Mouse (Mus musculus) CH12.LX (cell line): Measurements from ENCODE around the gene Rnf44. TPM values are rescaled to one million over a fixed set of nuclear protein-coding genes. Genes with fewer than 3 reads are reported as not detected.

Experiments used
- DNase-seq: peaks from one replicate; pipeline ENCODE4 v3.0.0-alpha.2; 2013; ENCODE audit errors: extremely low read depth
- H3K27ac ChIP-seq: 2 replicates; pipeline ENCODE4 v1.5.1; 2012; ENCODE audit warnings: low read depth, mild to moderate bottlenecking, control low read depth, moderate library complexity; ENCODE audit not compliant: insufficient read depth
- H3K27me3 ChIP-seq: replicated peaks from 2 replicates; pipeline ENCODE3; 2012; ENCODE audit warnings: inconsistent platforms
- H3K36me3 ChIP-seq, 2 experiments: replicated peaks in 1 of 2; 2 replicates each; pipeline versions ENCODE3 to v1.6.1; 2012; ENCODE audit warnings: inconsistent platforms in 1 of 2, low read length in 1 of 2, mild to moderate bottlenecking in 1 of 2, mixed read lengths in 1 of 2, moderate library complexity in 1 of 2; ENCODE audit not compliant: control insufficient read depth in 1 of 2, insufficient read depth in 1 of 2
- H3K4me1 ChIP-seq, 2 experiments: 2 replicates each; pipeline ENCODE4 v1.6.1; 2012; ENCODE audit warnings: inconsistent platforms in 1 of 2, moderate library complexity in 1 of 2; ENCODE audit not compliant: insufficient read depth in 2 of 2, control insufficient read depth in 1 of 2
- H3K4me2 ChIP-seq: 2 replicates; pipeline ENCODE4 v1.6.1; 2012; ENCODE audit warnings: low read depth, mild to moderate bottlenecking, control low read depth; ENCODE audit not compliant: poor library complexity, insufficient read depth, severe bottlenecking
- H3K4me3 ChIP-seq, 3 experiments: fragments of 150-350 bp in 1 of 3; sonication (generic) in 1 of 3; replicated peaks in 1 of 3; 2 replicates each; pipeline versions ENCODE3 to v1.5.1; 2011 to 2012; ENCODE audit warnings: low read depth in 2 of 3, low read length in 2 of 3, mild to moderate bottlenecking in 2 of 3, moderate library complexity in 2 of 3, control low read depth in 1 of 3, improper control_type of control experiment in 1 of 3, inconsistent platforms in 1 of 3, mixed read lengths in 1 of 3; ENCODE audit not compliant: poor library complexity in 1 of 3
- H3K79me2 ChIP-seq: replicated peaks from 2 replicates; pipeline ENCODE4 v1.6.1; 2012; ENCODE audit warnings: mild to moderate bottlenecking, moderate library complexity; ENCODE audit not compliant: control insufficient read depth, poor library complexity, insufficient read depth, severe bottlenecking; ENCODE audit errors: extremely low read depth
- H3K9ac ChIP-seq: 2 replicates; pipeline ENCODE4 v1.6.1; 2012; ENCODE audit warnings: low read depth, mild to moderate bottlenecking, control low read depth, moderate library complexity; ENCODE audit not compliant: insufficient read depth
- H3K9me3 ChIP-seq: replicated peaks from 2 replicates; pipeline ENCODE3; 2012; ENCODE audit warnings: low read length, inconsistent platforms, mixed read lengths
- BHLHE40 ChIP-seq: IDR thresholded peaks from 2 replicates; pipeline ENCODE4 v1.6.1; 2011; ENCODE audit warnings: mild to moderate bottlenecking, low read depth, low read length, improper control_type of control experiment
- ELF1 ChIP-seq: IDR thresholded peaks from 2 replicates; pipeline ENCODE4 v1.6.1; 2014; ENCODE audit warnings: low read depth, mild to moderate bottlenecking, inconsistent platforms, low read length, improper control_type of control experiment
- ETS1 ChIP-seq: conservative IDR thresholded peaks from 2 replicates; pipeline ENCODE4 v1.6.1; 2012; ENCODE audit warnings: low read depth, mild to moderate bottlenecking, inconsistent platforms, low read length, improper control_type of control experiment, moderate library complexity
- HCFC1 ChIP-seq: IDR thresholded peaks from 2 replicates; pipeline ENCODE4 v1.6.1; 2012; ENCODE audit warnings: low read depth, mild to moderate bottlenecking, inconsistent platforms, low read length, improper control_type of control experiment
- JUN ChIP-seq: IDR thresholded peaks from 2 replicates; pipeline ENCODE4 v1.6.1; 2011; ENCODE audit warnings: low read depth, mild to moderate bottlenecking, low read length, improper control_type of control experiment, moderate library complexity; ENCODE audit not compliant: insufficient read depth
- JUND ChIP-seq: conservative IDR thresholded peaks from 2 replicates; pipeline ENCODE4 v1.6.1; 2011; ENCODE audit warnings: low read depth, low read length, improper control_type of control experiment
- MAFK ChIP-seq: IDR thresholded peaks from 2 replicates; pipeline ENCODE4 v1.6.1; 2011; ENCODE audit warnings: low read length, improper control_type of control experiment; ENCODE audit not compliant: insufficient replicate concordance
- MAX ChIP-seq: IDR thresholded peaks from 2 replicates; pipeline ENCODE4 v1.6.1; 2011; ENCODE audit warnings: low read length, improper control_type of control experiment
- MAZ ChIP-seq: IDR thresholded peaks from 2 replicates; pipeline ENCODE4 v1.6.1; 2012; ENCODE audit warnings: low read depth, mild to moderate bottlenecking, inconsistent platforms, low read length, improper control_type of control experiment, moderate library complexity
- MEF2A ChIP-seq: IDR thresholded peaks from 2 replicates; pipeline ENCODE4 v1.6.1; 2014; ENCODE audit warnings: low read depth, mild to moderate bottlenecking, inconsistent platforms, low read length, improper control_type of control experiment, borderline replicate concordance
- MXI1 ChIP-seq: IDR thresholded peaks from 2 replicates; pipeline ENCODE4 v1.6.1; 2011; ENCODE audit warnings: mild to moderate bottlenecking, low read depth, low read length, improper control_type of control experiment
- MYC ChIP-seq: IDR thresholded peaks from 2 replicates; pipeline ENCODE4 v1.6.1; 2011; ENCODE audit warnings: low read depth, mild to moderate bottlenecking, improper control_type of control experiment, low read length
- NRF1 ChIP-seq: IDR thresholded peaks from 2 replicates; pipeline ENCODE4 v1.6.1; 2014; ENCODE audit warnings: low read depth, mild to moderate bottlenecking, inconsistent platforms, low read length, improper control_type of control experiment, moderate library complexity
- POLR2A ChIP-seq: IDR thresholded peaks from 2 replicates; pipeline ENCODE4 v1.6.1; 2011; ENCODE audit warnings: low read depth, mild to moderate bottlenecking, improper control_type of control experiment, low read length
- POLR2AphosphoS2 ChIP-seq: IDR thresholded peaks from 2 replicates; pipeline ENCODE4 v1.6.1; 2011; ENCODE audit warnings: low read depth, low read length, improper control_type of control experiment
- SIN3A ChIP-seq: IDR thresholded peaks from 2 replicates; pipeline ENCODE4 v1.6.1; 2012; ENCODE audit warnings: low read length, improper control_type of control experiment, inconsistent platforms
- TCF12 ChIP-seq: IDR thresholded peaks from 2 replicates; pipeline ENCODE4 v1.6.1; 2014; ENCODE audit warnings: low read depth, mild to moderate bottlenecking, inconsistent platforms, low read length, improper control_type of control experiment
- UBTF ChIP-seq: IDR thresholded peaks from 2 replicates; pipeline ENCODE4 v1.6.1; 2012; ENCODE audit warnings: low read depth, mild to moderate bottlenecking, inconsistent platforms, low read length, improper control_type of control experiment, moderate library complexity
- USF1 ChIP-seq: IDR thresholded peaks from 2 replicates; pipeline ENCODE4 v1.6.1; 2014; ENCODE audit warnings: low read depth, mild to moderate bottlenecking, inconsistent platforms, low read length, improper control_type of control experiment
- USF2 ChIP-seq: conservative IDR thresholded peaks from 2 replicates; pipeline ENCODE4 v1.6.1; 2011; ENCODE audit warnings: low read depth, low read length, improper control_type of control experiment
- ZC3H11A ChIP-seq: IDR thresholded peaks from 2 replicates; pipeline ENCODE4 v1.6.1; 2012; ENCODE audit warnings: low read depth, mild to moderate bottlenecking, inconsistent platforms, low read length, improper control_type of control experiment
- ZKSCAN1 ChIP-seq: IDR thresholded peaks from 2 replicates; pipeline ENCODE4 v1.6.1; 2012; ENCODE audit warnings: low read depth, inconsistent platforms, low read length, improper control_type of control experiment, borderline replicate concordance
- ZMIZ1 ChIP-seq: IDR thresholded peaks from 2 replicates; pipeline ENCODE4 v1.6.1; 2012; ENCODE audit warnings: low read depth, mild to moderate bottlenecking, inconsistent platforms, low read length, improper control_type of control experiment
- dilution Hi-C: fragments of 300-500 bp; cut with MboI; formaldehyde crosslinking; loops from 2 replicates; pipeline ENCODE4 v1.14.3; 2020; ENCODE audit warnings: low sequenced_read_pairs; ENCODE audit not compliant: extremely low pct_unique_long_range_greater_than_20kb, extremely low pct_ligation_motif_present
- in situ Hi-C: fragments of 300-500 bp; cut with MboI; formaldehyde crosslinking; loops from 3 replicates; pipeline ENCODE4 v1.14.3; 2019; ENCODE audit warnings: low sequenced_read_pairs, low pct_ligation_motif_present, low pct_unique_long_range_greater_than_20kb, mixed read lengths
- polyA plus RNA-seq: library from polyadenylated mRNA; unstranded; fragments of >175 nt; gene quantifications from 2 replicates; pipeline ENCODE4 v1.2.1, GENCODE M21; 2012; ENCODE audit warnings: low read depth; ENCODE audit not compliant: insufficient read length
- total RNA-seq, 2 experiments: library from RNA; depleted of rRNA; stranded (reverse); fragments of 300-350 nt in 1 of 2; fragments of >200 nt in 1 of 2; gene quantifications; 2 replicates each; pipeline ENCODE4 v1.2.3; 2012 to 2014

Rnf44 gene
- total and polyA plus RNA-seq, 3 experiments: 6.7 to 38.1 (median 12.3) TPM

DNA sequence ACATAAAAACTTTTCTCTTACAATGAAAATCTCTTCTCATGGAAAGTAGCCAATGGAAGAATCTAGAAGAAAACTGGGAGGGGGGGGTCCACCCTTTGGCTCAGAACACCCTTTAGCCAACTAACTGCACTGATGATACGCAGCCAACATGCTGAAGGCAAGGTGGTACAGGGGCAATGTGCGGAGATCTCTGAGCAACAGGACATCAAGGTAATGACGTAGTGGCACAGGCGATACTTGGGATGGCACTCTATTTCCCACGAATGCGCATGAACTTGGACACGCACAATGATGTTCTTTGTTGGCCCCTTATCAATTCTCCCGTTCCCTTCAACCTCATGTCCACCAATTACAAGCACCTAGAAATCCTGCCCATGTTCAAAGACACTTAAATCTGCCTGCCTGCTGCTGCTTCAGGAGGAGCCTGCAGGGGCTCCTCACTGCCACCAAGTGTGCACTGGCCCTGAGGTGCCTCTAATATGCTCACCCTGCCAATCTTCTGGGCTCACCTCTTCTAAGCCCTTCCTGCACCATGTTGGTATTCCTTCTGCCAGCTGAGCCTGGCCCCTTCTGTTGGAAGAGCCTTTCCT is 3.5 kb downstream of the Rnf44 start:
- peaks cover 23 to 54% of the 10 kb centered on the region in 2 experiments for H3K4me1 ChIP-seq
- no peak for DNase-seq
- in situ Hi-C loops: no loop called here
- peaks cover 0 to 16% of the 10 kb centered on the region in 2 experiments for H3K36me3 ChIP-seq
- dilution Hi-C loops: no loop called here
- H3K4me2 ChIP-seq: no peak overlapping the region
- no peak overlapping the region for H3K4me3 ChIP-seq
- TF ChIP-seq USF2 (no peak), MAFK (no peak), MXI1 (no peak), UBTF (no peak), MEF2A (no peak), JUN (no peak), ZC3H11A (no peak), JUND (no peak), USF1 (no peak), ZKSCAN1 (no peak)
- TF ChIP-seq, all 38 proteins: peak for 0
- Histone ChIP-seq H3K9me3 (no peaks in the 10 kb centered on the region), H3K27me3 (no peaks in the 10 kb centered on the region), H3K79me2 (peaks cover 31% of the 10 kb centered on the region), H3K9ac (no peak overlapping the region), H3K27ac (no peak overlapping the region)

- in situ Hi-C loops: no loop called here
- peak; percentile 98 for DNase-seq
- Histone ChIP-seq H3K79me2 (peaks cover 41% of the 10 kb centered on the region), H3K4me2 (peak overlapping the region; percentile 41), H3K9ac (peak overlapping the region; percentile 74), H3K9me3 (no peaks in the 10 kb centered on the region), H3K27ac (peak overlapping the region; percentile 97), H3K4me1 (peaks cover 24 to 54% of the 10 kb centered on the region in 2 experiments), H3K27me3 (no peaks in the 10 kb centered on the region), H3K36me3 (peaks cover 15 to 40% of the 10 kb centered on the region in 2 experiments), H3K4me3 (peak overlapping the region; percentile 84 to 89 (median 88))
- TF ChIP-seq MAX (peak; percentile 90), SIN3A (peak; percentile 95), JUND (no peak), BHLHE40 (peak; percentile 94), NRF1 (peak; percentile 55), USF1 (peak; percentile 91), HCFC1 (peak; percentile 69), ZKSCAN1 (no peak), USF2 (peak; percentile 72), POLR2A (peak; percentile 85), MYC (peak; percentile 88), ZMIZ1 (peak; percentile 88; the same call in 1 of the 2 replicates), MAZ (no peak), ELF1 (peak; percentile 80), ETS1 (no peak; the same call in 1 of the 2 replicates), TCF12 (peak; percentile 80), POLR2AphosphoS2 (peak; percentile 75; the same call in 1 of the 2 replicates)
- dilution Hi-C loops: no loop called here
These were observed 5.9 kb downstream of the Rnf44 start for GRCm38 (mm10) chr13:54687575-54688424.
